Mouse (Mus musculus) liver, adult 2 months (tissue): ENCODE measurements at regions not wholly inside any gene's neighbourhood (a gene's known extent, or its start where the extent isn't known, plus 50 kb on each side); places are given as distances from the start of the nearest gene placed in this dataset.

Source experiments
- DNase-seq: peaks from one replicate; pipeline ENCODE4 v3.0.0-alpha.2; 2011; ENCODE audit warnings: low read depth, low spot score; ENCODE audit errors: extremely low read depth
- H3K27ac ChIP-seq: fragments of 200-500 bp; replicated peaks from 2 replicates; pipeline ENCODE4 v1.5.1; 2012; ENCODE audit warnings: low read depth, mild to moderate bottlenecking, control low read depth, inconsistent platforms, low read length; ENCODE audit not compliant: insufficient read depth
- H3K27me3 ChIP-seq: fragments of 200-500 bp; 2 replicates; pipeline ENCODE4 v1.6.1; 2012; ENCODE audit warnings: mild to moderate bottlenecking, moderate library complexity, low read length, inconsistent platforms; ENCODE audit not compliant: control insufficient read depth, insufficient read depth
- H3K36me3 ChIP-seq: fragments of 200-500 bp; 2 replicates; pipeline ENCODE4 v1.6.1; 2012; ENCODE audit warnings: low read length, inconsistent platforms; ENCODE audit not compliant: control insufficient read depth, insufficient read depth
- H3K4me1 ChIP-seq: fragments of 200-500 bp; 2 replicates; pipeline ENCODE4 v1.6.1; 2011; ENCODE audit warnings: low read length; ENCODE audit not compliant: control insufficient read depth, insufficient read depth
- H3K4me3 ChIP-seq: fragments of 200-500 bp; 2 replicates; pipeline ENCODE4 v1.5.1; 2011; ENCODE audit warnings: low read depth, mild to moderate bottlenecking, control low read depth, low read length, moderate library complexity; ENCODE audit not compliant: insufficient read depth
- H3K79me2 ChIP-seq: fragments of 200-500 bp; 2 replicates; pipeline ENCODE4 v1.6.1; 2012; ENCODE audit warnings: inconsistent platforms, mild to moderate bottlenecking, low read length, moderate library complexity; ENCODE audit not compliant: control insufficient read depth, insufficient read depth
- H3K9ac ChIP-seq: fragments of 200-500 bp; 2 replicates; pipeline ENCODE4 v1.6.1; 2012; ENCODE audit warnings: low read depth, mild to moderate bottlenecking, control low read depth, inconsistent platforms, low read length
- CTCF ChIP-seq: fragments of 200-500 bp; IDR thresholded peaks from 2 replicates; pipeline ENCODE4 v1.5.1; 2011; ENCODE audit warnings: low read depth, low read length, control low read depth
- POLR2A ChIP-seq: fragments of 200-500 bp; IDR thresholded peaks from 2 replicates; pipeline ENCODE4 v1.6.1; 2011; ENCODE audit warnings: low read length, control low read depth; ENCODE audit not compliant: insufficient read depth; ENCODE audit errors: extremely low read depth
- WGBS: fragments of 180-500 bp; shearing (Covaris S2); methylation state at CpG from one replicate; pipeline ENCODE4 v1.1.7; 2018; 5-methylcytosine and 5-hydroxymethylcytosine counted together

DNA sequence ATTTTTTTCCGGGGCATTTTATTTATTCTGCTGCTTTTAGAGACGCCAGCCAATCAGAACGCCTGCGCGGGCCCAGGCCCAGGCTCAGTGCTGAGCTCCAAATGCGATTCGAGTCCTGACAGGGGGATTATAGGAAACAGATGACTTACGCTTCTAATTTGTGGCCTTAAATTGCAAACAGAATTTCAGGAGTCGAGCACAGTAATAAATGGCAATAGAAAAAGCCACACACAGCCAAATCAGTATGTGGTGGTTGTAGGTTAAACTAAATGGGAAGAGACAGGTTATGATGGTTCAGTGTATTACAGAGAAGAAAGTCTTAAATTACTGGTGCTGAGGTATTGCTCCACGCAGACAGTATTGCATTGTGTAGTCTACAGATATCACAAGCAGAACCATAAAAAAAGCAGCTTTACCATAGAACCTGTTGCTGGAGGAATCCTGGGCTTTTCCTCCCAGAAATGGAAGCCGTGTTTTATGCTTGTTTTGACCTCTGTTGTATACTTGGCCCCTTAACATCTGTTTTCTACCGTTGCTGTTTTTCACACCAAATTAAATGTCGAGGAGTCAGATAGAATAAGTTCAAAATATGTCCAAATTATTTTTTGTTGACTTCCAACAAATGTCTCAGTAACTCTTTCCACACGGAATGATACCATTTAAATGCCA lies 110.2 kb upstream of the Zeb2 start:
- DNase-seq: no peak
- no peak overlapping the region for H3K9ac ChIP-seq
- H3K4me1 ChIP-seq: no peaks in the 10 kb centered on the region
- no peaks in the 10 kb centered on the region for H3K79me2 ChIP-seq
- H3K4me3 ChIP-seq: no peak overlapping the region
- H3K36me3 ChIP-seq: no peaks in the 10 kb centered on the region
- TF ChIP-seq CTCF (no peak), POLR2A (no peak)
- H3K27ac ChIP-seq: no peak overlapping the region
- 77% methylated on average over 14 of the region's 14 CpGs for WGBS
- H3K27me3 ChIP-seq: no peaks in the 10 kb centered on the region

DNA sequence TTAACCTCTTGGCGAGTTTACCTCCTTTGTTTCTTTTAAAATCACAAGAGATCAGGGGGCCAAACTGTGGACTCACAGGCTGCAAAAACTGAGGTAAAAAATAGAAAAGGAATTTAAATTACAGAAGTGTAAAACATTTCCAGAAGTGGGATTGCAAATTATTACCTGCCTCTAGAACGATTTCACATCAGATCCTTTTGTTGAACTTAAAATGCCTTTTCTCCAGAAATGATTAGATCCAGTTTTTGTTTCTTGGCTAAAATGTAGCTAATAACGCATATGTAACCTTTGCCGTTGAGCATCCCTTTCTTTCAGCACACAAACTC lies 108.8 kb upstream of the Zeb2 start:
- no peaks in the 10 kb centered on the region for H3K4me1 ChIP-seq
- H3K9ac ChIP-seq: no peak overlapping the region
- H3K36me3 ChIP-seq: no peaks in the 10 kb centered on the region
- no peak for DNase-seq
- no peaks in the 10 kb centered on the region for H3K79me2 ChIP-seq
- no peaks in the 10 kb centered on the region for H3K27me3 ChIP-seq
- 83% methylated on average over 4 of the region's 4 CpGs for WGBS
- no peak for TF ChIP-seq CTCF
- no peak for TF ChIP-seq POLR2A
- H3K4me3 ChIP-seq: no peak overlapping the region
- no peak overlapping the region for H3K27ac ChIP-seq

DNA sequence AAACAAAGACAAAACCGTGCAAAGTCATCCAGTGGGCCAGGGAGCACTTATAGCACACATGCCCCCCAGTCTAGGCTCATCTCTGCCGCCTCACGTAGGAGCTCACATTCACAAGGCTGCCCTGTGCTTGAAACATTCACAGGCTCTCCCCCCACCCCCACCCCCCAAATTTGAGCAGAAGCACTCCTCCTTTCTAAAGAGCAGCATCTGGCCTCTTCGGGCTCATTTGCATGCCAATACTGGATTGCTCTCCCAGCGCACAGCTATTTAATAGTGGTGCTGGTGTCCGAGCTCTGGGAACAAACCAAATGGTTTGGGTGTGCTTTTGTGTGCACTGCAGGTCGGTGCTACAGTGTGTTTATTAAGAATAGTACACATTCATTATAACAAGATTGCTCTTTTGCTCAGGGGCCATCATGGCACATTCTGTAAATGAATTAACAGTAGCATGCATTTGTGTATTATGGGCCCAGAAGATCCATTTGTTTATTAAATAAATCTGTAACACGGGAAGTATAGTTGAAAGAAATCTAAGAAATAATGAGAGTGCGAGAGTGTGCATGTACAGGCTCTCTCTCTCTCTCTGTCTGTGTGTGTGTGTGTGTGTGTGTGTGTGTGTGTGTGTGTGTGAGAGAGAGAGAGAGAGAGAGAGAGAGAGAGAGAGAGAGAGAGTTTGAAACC lies 108.3 kb upstream of the Zeb2 start:
- WGBS: 77% methylated on average over 9 of the region's 9 CpGs
- Histone ChIP-seq H3K27me3 (no peaks in the 10 kb centered on the region), H3K36me3 (no peaks in the 10 kb centered on the region), H3K4me1 (no peaks in the 10 kb centered on the region), H3K9ac (no peak overlapping the region), H3K4me3 (no peak overlapping the region), H3K27ac (no peak overlapping the region), H3K79me2 (no peaks in the 10 kb centered on the region)
- DNase-seq: no peak
- no peak for TF ChIP-seq CTCF
- no peak for TF ChIP-seq POLR2A

DNA sequence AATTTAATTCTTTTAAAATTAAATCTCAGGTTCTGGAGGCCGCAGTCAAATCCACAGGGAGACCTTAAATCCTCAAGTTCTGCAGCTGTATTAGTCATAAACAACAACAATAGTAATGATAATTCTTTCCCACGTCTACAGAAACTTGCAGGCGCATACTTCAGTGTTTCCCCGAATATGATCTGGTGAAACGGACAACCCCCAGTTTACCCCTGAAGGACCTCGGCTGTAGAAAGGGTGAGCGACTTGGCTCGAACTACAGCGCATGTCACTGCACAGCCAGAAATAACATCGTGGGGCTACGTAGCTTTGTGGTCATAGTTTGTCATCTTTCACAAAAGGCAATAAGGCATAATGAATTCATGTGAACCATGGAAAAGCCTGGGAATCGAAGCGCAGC lies 105.0 kb upstream of the Zeb2 start:
- Histone ChIP-seq H3K27ac (no peak overlapping the region), H3K4me1 (no peaks in the 10 kb centered on the region), H3K27me3 (no peaks in the 10 kb centered on the region), H3K4me3 (no peak overlapping the region), H3K9ac (no peak overlapping the region), H3K79me2 (no peaks in the 10 kb centered on the region), H3K36me3 (no peaks in the 10 kb centered on the region)
- TF ChIP-seq POLR2A (no peak), CTCF (no peak)
- no peak for DNase-seq
- WGBS: 85% methylated on average over 13 of the region's 13 CpGs

- no peak overlapping the region for H3K9ac ChIP-seq
- H3K27ac ChIP-seq: no peak overlapping the region
- no peaks in the 10 kb centered on the region for H3K4me1 ChIP-seq
- 54% methylated on average over 5 of the region's 5 CpGs for WGBS
- DNase-seq: no peak
- TF ChIP-seq POLR2A: no peak
- no peak for TF ChIP-seq CTCF
- no peak overlapping the region for H3K4me3 ChIP-seq
- no peaks in the 10 kb centered on the region for H3K27me3 ChIP-seq
- H3K79me2 ChIP-seq: no peaks in the 10 kb centered on the region
- H3K36me3 ChIP-seq: no peaks in the 10 kb centered on the region
Measured at GRCm38 (mm10) chr2:45219851-45220250, 102.7 kb upstream of the Zeb2 start.

DNA sequence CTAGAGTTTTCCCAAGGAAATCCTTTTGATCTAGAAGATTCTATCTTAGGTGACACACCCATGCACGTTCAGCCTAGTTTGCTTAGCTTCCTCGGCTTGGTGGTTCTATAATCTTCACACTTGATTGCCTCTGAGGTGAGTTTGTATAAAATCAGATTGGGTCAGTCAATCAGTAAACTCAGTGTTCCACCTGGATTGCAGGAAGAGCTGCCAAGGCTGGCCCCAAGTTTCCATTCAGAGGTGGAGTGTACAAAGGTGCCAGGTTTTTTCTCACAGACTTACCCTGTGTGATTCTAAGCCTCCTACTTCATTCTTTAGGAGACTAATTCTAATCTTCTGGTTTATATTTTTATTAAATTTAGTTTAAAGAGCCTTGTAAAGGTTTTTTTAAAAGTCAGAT lies 95.6 kb upstream of the Zeb2 start:
- TF ChIP-seq POLR2A (no peak), CTCF (no peak)
- 67% methylated on average over 2 of the region's 2 CpGs for WGBS
- Histone ChIP-seq H3K9ac (no peak overlapping the region), H3K27ac (no peak overlapping the region), H3K4me3 (no peak overlapping the region), H3K79me2 (no peaks in the 10 kb centered on the region), H3K36me3 (no peaks in the 10 kb centered on the region), H3K4me1 (no peaks in the 10 kb centered on the region), H3K27me3 (no peaks in the 10 kb centered on the region)
- no peak for DNase-seq
